Mouse (Mus musculus): Measurements from ENCODE around the gene Mbip. TPM values are rescaled to one million over a fixed set of nuclear protein-coding genes. Genes with fewer than 3 reads are reported as not detected.

The Mbip gene
- polyA plus RNA-seq (2012; ENCODE audit: insufficient read depth, insufficient read length, low replicate concordance, missing spikeins): not detected in 2 replicates

GRCm38 (mm10) chr12:56345367-56346089 is at the start of gene Mbip:
Gene Mbip (minus strand): TSS chr12:56345894.
- Histone ChIP-seq H3K27ac (ENCODE audit: insufficient read depth, low read depth, low read length) (no peak within 1 kb of the TSS), H3K4me1 (ENCODE audit: control insufficient read depth, insufficient read depth, low read length) (no peaks in the 10 kb centered on the region), H3K4me3 (ENCODE audit: insufficient read depth, low read depth, low read length) (peak within 1 kb of the TSS; percentile 75)
- under 1% methylated on average over 37 of the region's 37 CpGs for WGBS
- TF ChIP-seq POLR2A (IDR thresholded peaks at IDR 0.05; ENCODE audit: insufficient read depth, low read depth, low read length): peak; percentile 49; the same call in 1 of the 2 replicates
- no peak for TF ChIP-seq CTCF (IDR thresholded peaks at IDR 0.05; ENCODE audit: insufficient read depth, low read depth, low read length)

GRCm38 (mm10) chr12:56387647-56388205 is 42.0 kb upstream of the Mbip start:
- TF ChIP-seq POLR2A (IDR thresholded peaks at IDR 0.05; ENCODE audit: insufficient read depth, low read depth, low read length) (no peak), CTCF (IDR thresholded peaks at IDR 0.05; ENCODE audit: insufficient read depth, low read depth, low read length) (no peak)
- 29% methylated on average over 7 of the region's 7 CpGs for WGBS
- H3K4me1 ChIP-seq (ENCODE audit: control insufficient read depth, insufficient read depth, low read length): no peaks in the 10 kb centered on the region
- no peak overlapping the region for H3K27ac ChIP-seq (ENCODE audit: insufficient read depth, low read depth, low read length)
- no peak overlapping the region for H3K4me3 ChIP-seq (ENCODE audit: insufficient read depth, low read depth, low read length)

DNA sequence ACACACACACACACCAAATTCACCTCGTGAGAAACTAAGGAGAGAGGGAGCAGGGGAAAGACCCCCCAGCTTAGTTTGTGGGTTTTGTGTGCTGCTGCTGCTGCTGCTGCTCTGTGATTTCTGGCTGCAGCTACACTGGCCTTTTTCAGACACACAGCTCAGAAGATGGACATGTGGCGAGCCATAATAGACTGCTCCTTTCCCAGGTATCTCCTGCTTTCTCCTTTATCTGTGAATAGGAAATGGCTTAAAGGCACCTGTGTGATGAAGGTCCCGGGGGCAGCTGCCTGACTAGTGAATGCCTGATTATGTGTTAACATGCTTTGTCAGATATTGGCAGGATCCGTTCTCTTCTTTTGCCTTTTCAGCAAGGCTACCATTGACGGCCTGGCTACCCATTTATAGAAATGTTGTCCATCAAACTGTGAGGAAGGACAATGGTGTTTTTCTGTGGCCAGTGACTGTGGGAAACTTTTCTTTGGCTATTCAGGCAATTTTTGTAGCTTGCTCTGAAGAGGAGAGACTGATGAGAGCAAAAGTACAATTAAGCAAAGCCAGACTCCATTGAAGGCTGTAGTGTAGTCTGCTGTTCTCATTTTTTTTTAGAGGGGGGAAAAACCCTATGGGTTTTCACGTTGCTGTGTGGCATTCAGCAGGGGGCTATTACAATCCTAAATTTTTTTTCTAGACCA is 41.4 kb upstream of the Mbip start:
- Histone ChIP-seq H3K4me3 (ENCODE audit: insufficient read depth, low read depth, low read length) (no peak overlapping the region), H3K4me1 (ENCODE audit: control insufficient read depth, insufficient read depth, low read length) (no peaks in the 10 kb centered on the region), H3K27ac (ENCODE audit: insufficient read depth, low read depth, low read length) (no peak overlapping the region)
- WGBS: 21% methylated on average over 6 of the region's 6 CpGs
- no peak for TF ChIP-seq POLR2A (IDR thresholded peaks at IDR 0.05; ENCODE audit: insufficient read depth, low read depth, low read length)
- TF ChIP-seq CTCF (IDR thresholded peaks at IDR 0.05; ENCODE audit: insufficient read depth, low read depth, low read length): no peak

- no peak for TF ChIP-seq POLR2A (IDR thresholded peaks at IDR 0.05; ENCODE audit: insufficient read depth, low read depth, low read length)
- TF ChIP-seq CTCF (IDR thresholded peaks at IDR 0.05; ENCODE audit: insufficient read depth, low read depth, low read length): no peak
- Histone ChIP-seq H3K4me1 (ENCODE audit: control insufficient read depth, insufficient read depth, low read length) (no peaks in the 10 kb centered on the region), H3K27ac (ENCODE audit: insufficient read depth, low read depth, low read length) (no peak overlapping the region), H3K4me3 (ENCODE audit: insufficient read depth, low read depth, low read length) (peak overlapping the region; percentile 75)
- 1% methylated on average over 5 of the region's 5 CpGs for WGBS
Observed at GRCm38 (mm10) chr12:56344771-56345314, 851 bp downstream of the Mbip start.

GRCm38 (mm10) chr12:56339295-56340056 is 6.2 kb downstream of the Mbip start:
- TF ChIP-seq POLR2A (IDR thresholded peaks at IDR 0.05; ENCODE audit: insufficient read depth, low read depth, low read length) (no peak), CTCF (IDR thresholded peaks at IDR 0.05; ENCODE audit: insufficient read depth, low read depth, low read length) (no peak)
- Histone ChIP-seq H3K4me3 (ENCODE audit: insufficient read depth, low read depth, low read length) (no peak overlapping the region), H3K4me1 (ENCODE audit: control insufficient read depth, insufficient read depth, low read length) (no peaks in the 10 kb centered on the region; the same call in 1 of the 2 replicates), H3K27ac (ENCODE audit: insufficient read depth, low read depth, low read length) (no peak overlapping the region)
- WGBS: 77% methylated on average over 8 of the region's 8 CpGs

GRCm38 (mm10) chr12:56333461-56333860 is 12.2 kb downstream of the Mbip start:
- TF ChIP-seq CTCF (IDR thresholded peaks at IDR 0.05; ENCODE audit: insufficient read depth, low read depth, low read length): no peak
- TF ChIP-seq POLR2A (IDR thresholded peaks at IDR 0.05; ENCODE audit: insufficient read depth, low read depth, low read length): no peak
- H3K27ac ChIP-seq (ENCODE audit: insufficient read depth, low read depth, low read length): no peak overlapping the region
- H3K4me3 ChIP-seq (ENCODE audit: insufficient read depth, low read depth, low read length): no peak overlapping the region
- H3K4me1 ChIP-seq (ENCODE audit: control insufficient read depth, insufficient read depth, low read length): no peaks in the 10 kb centered on the region
- 81% methylated on average over 2 of the region's 2 CpGs for WGBS

DNA sequence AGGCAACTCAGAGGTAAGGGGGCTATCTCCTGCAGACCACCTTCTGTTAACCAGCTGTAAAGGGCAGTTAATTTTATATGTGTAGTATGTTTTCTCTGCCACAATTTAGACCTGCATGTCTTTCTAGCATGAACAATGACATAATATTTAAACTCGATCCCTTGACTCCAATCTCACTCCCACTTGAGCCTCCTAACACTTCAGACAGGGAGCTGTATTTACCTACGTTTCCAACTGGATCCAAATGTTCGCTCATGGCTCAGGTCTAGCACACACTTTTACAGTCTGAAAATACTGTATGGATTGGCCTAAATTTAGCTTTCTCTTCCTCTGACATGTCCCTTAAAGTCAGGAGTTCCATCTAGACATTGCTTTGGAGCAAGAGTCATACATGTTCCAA is 13.2 kb downstream of the Mbip start:
- Histone ChIP-seq H3K4me1 (ENCODE audit: control insufficient read depth, insufficient read depth, low read length) (no peaks in the 10 kb centered on the region), H3K27ac (ENCODE audit: insufficient read depth, low read depth, low read length) (no peak overlapping the region), H3K4me3 (ENCODE audit: insufficient read depth, low read depth, low read length) (no peak overlapping the region)
- WGBS: 91% methylated on average over 3 of the region's 3 CpGs
- no peak for TF ChIP-seq POLR2A (IDR thresholded peaks at IDR 0.05; ENCODE audit: insufficient read depth, low read depth, low read length)
- TF ChIP-seq CTCF (IDR thresholded peaks at IDR 0.05; ENCODE audit: insufficient read depth, low read depth, low read length): no peak

DNA sequence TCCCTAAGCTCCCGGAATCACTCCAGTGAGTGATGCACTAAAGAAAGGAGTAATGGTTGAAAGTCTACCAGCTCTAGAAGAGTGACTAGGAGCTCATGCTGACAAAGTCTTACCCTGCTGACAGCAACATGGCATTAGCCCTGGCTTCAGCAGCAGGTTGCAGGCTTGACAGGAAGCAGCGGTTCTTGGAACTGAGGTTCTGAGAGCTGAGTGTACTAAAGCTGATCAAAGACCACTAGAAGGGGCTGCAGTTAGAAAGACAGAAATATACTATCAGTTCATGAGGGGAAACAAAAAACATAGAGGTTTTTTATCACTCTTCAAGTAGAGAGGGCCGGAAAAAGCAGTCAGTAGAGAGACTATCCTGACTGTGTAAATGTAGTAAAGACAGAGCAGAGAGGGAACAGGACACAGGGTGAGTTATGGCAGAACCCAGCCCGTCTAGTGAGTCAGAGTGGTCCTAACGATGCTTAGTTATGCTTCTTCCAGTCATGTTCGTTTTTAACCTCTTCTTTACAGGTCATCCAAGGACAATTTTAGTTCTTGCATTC is 18.2 kb downstream of the Mbip start:
- no peak for TF ChIP-seq CTCF (IDR thresholded peaks at IDR 0.05; ENCODE audit: insufficient read depth, low read depth, low read length)
- TF ChIP-seq POLR2A (IDR thresholded peaks at IDR 0.05; ENCODE audit: insufficient read depth, low read depth, low read length): no peak
- no peak overlapping the region for H3K27ac ChIP-seq (ENCODE audit: insufficient read depth, low read depth, low read length)
- H3K4me1 ChIP-seq (ENCODE audit: control insufficient read depth, insufficient read depth, low read length): no peaks in the 10 kb centered on the region
- WGBS: 88% methylated on average over 6 of the region's 6 CpGs
- no peak overlapping the region for H3K4me3 ChIP-seq (ENCODE audit: insufficient read depth, low read depth, low read length)

All from olfactory bulb, adult 2 months (tissue).